Mouse (Mus musculus): Measurements from ENCODE around the gene Gm11992. TPM values are rescaled to one million over a fixed set of nuclear protein-coding genes. Genes with fewer than 3 reads are reported as not detected.

The Gm11992 gene
- polyA plus RNA-seq, 1 experiment from 2014 or later: 1.3 TPM

GRCm38 (mm10) chr11:9118050-9118420, 69.6 kb downstream of the Gm11992 start, which contains the start of gene Upp1:
Gene Upp1, plus strand, starts transcription at chr11:9118103.
- peaks cover 48% of the 10 kb centered on the region for H3K4me1 ChIP-seq (replicated peaks)

GRCm38 (mm10) chr11:9118421-9119121, 70.2 kb downstream of the Gm11992 start:
- Histone ChIP-seq H3K27me3 (ENCODE audit: insufficient read depth, poor library complexity, severe bottlenecking) (peaks cover 56% of the 10 kb centered on the region), H3K36me3 (no peaks in the 10 kb centered on the region), H3K4me1 (replicated peaks) (peaks cover 48% of the 10 kb centered on the region), H3K27ac (peak overlapping the region; percentile 64), H3K9me3 (no peaks in the 10 kb centered on the region), H3K4me3 (peak overlapping the region; percentile 59)
- under 1% methylated on average over 40 of the region's 40 CpGs for WGBS
- peak; percentile 56 for DNase-seq (ENCODE audit: low spot score)

More at GRCm38 (mm10) chr11:9118050-9118420, 69.6 kb downstream of the Gm11992 start, which contains the start of gene Upp1:
- H3K9me3 ChIP-seq: no peaks in the 10 kb centered on the region
- H3K36me3 ChIP-seq: no peaks in the 10 kb centered on the region
- no peak for DNase-seq (ENCODE audit: low spot score)
- H3K27ac ChIP-seq: peak within 1 kb of the TSS; percentile 64
- under 1% methylated on average over 7 of the region's 7 CpGs for WGBS
- peak within 1 kb of the TSS; percentile 59 for H3K4me3 ChIP-seq
- H3K27me3 ChIP-seq (ENCODE audit: insufficient read depth, poor library complexity, severe bottlenecking): peaks cover 56% of the 10 kb centered on the region

Other genes starting within 250 kb of the Gm11992 start
- 0.03 TPM in 1 of 2 replicates, not detected in the other for gene Pkd1l1, start 75.3 kb upstream of the Gm11992 start, polyA plus RNA-seq (2016; fragmentation: Nextera tagmentation; extraction: Ambion mirVana)
- 15.1 and 22.4 TPM in 2 replicates for gene Hus1, start 37.4 kb upstream of the Gm11992 start, polyA plus RNA-seq (2016; fragmentation: Nextera tagmentation; extraction: Ambion mirVana)
- gene Sun3, start 397 bp downstream of the Gm11992 start, polyA plus RNA-seq (2016; fragmentation: Nextera tagmentation; extraction: Ambion mirVana): 0.14 TPM in 1 of 2 replicates, not detected in the other
- gene Upp1, start 69.5 kb downstream of the Gm11992 start, polyA plus RNA-seq (2016; fragmentation: Nextera tagmentation; extraction: Ambion mirVana): 12.0 and 14.8 TPM in 2 replicates
- gene Abca13, start 143.3 kb downstream of the Gm11992 start, polyA plus RNA-seq (2016; fragmentation: Nextera tagmentation; extraction: Ambion mirVana): 0.01 TPM in 2 replicates

Measured in hindbrain, embryonic 10.5 days (tissue).